Mouse (Mus musculus) heart, embryonic 14.5 days (tissue): ENCODE measurements at regions not wholly inside any gene's neighbourhood (a gene's known extent, or its start where the extent isn't known, plus 50 kb on each side); places are given as distances from the start of the nearest gene placed in this dataset.

Experiments used
- ATAC-seq: fragments of 200-750 bp; cut with Nextera tagmentation; 2 replicates; pipeline ENCODE4 v1.8.0; 2017; ENCODE audit warnings: low read depth, moderate TSS enrichment; ENCODE audit not compliant: insufficient number of reproducible peaks, insufficient read depth, low FRiP score
- H3K27ac ChIP-seq, 2 experiments: fragments of 200-500 bp in 1 of 2; fragments of 300-500 bp in 1 of 2; sonication (generic) in 1 of 2; replicated peaks in 1 of 2; 2 replicates each; pipeline ENCODE4 v1.5.1; 2012 to 2014; ENCODE audit warnings: low read depth in 2 of 2, low read length in 2 of 2, control low read depth in 1 of 2, mild to moderate bottlenecking in 1 of 2, mixed read lengths in 1 of 2; ENCODE audit not compliant: control insufficient read depth in 1 of 2, insufficient read depth in 1 of 2
- H3K27me3 ChIP-seq: fragments of 300-500 bp; sonication (generic); 2 replicates; pipeline ENCODE4 v1.6.1; 2014; ENCODE audit warnings: mild to moderate bottlenecking, low read length, control low read depth; ENCODE audit not compliant: control insufficient read depth, insufficient read depth
- H3K36me3 ChIP-seq: fragments of 300-500 bp; sonication (generic); 2 replicates; pipeline ENCODE4 v1.6.1; 2014; ENCODE audit warnings: mild to moderate bottlenecking, control low read depth, low read length, mixed read lengths; ENCODE audit not compliant: control insufficient read depth, insufficient read depth
- H3K4me1 ChIP-seq, 2 experiments: fragments of 200-500 bp in 1 of 2; fragments of 300-500 bp in 1 of 2; sonication (generic) in 1 of 2; 2 replicates each; pipeline ENCODE4 v1.6.1; 2012 to 2014; ENCODE audit warnings: low read length in 2 of 2, control low read depth in 1 of 2, mixed read lengths in 1 of 2; ENCODE audit not compliant: control insufficient read depth in 2 of 2, insufficient read depth in 2 of 2
- H3K4me2 ChIP-seq: fragments of 300-500 bp; sonication (generic); 2 replicates; pipeline ENCODE4 v1.6.1; 2014; ENCODE audit warnings: mild to moderate bottlenecking, low read length
- H3K4me3 ChIP-seq, 2 experiments: fragments of 200-500 bp in 1 of 2; fragments of 300-500 bp in 1 of 2; sonication (generic) in 1 of 2; 2 replicates each; pipeline ENCODE4 v1.5.1; 2012 to 2014; ENCODE audit warnings: low read length in 2 of 2, mild to moderate bottlenecking in 2 of 2, control low read depth in 1 of 2, low read depth in 1 of 2, moderate library complexity in 1 of 2; ENCODE audit not compliant: control insufficient read depth in 1 of 2, insufficient read depth in 1 of 2
- H3K9ac ChIP-seq: fragments of 300-500 bp; sonication (generic); 2 replicates; pipeline ENCODE4 v1.6.1; 2014; ENCODE audit warnings: mild to moderate bottlenecking, low read length
- H3K9me3 ChIP-seq: fragments of 300-500 bp; sonication (generic); 2 replicates; pipeline ENCODE4 v1.6.1; 2016; ENCODE audit warnings: low read length, control low read depth; ENCODE audit not compliant: control insufficient read depth
- WGBS: fragments of 180-500 bp; shearing (Covaris S2); extraction: QIAGEN DNeasy Blood & Tissue Kit; methylation state at CpG from one replicate; pipeline ENCODE4 v1.1.7; 2014; 5-methylcytosine and 5-hydroxymethylcytosine counted together

- Histone ChIP-seq H3K27ac (no peak overlapping the region), H3K4me3 (no peak overlapping the region), H3K9me3 (no peaks in the 10 kb centered on the region), H3K36me3 (no peaks in the 10 kb centered on the region), H3K4me1 (no peaks in the 10 kb centered on the region; a peak in 1 of 4 replicates), H3K4me2 (no peak overlapping the region), H3K9ac (no peak overlapping the region), H3K27me3 (no peaks in the 10 kb centered on the region)
- WGBS, result 88% methylated on average over 4 of the region's 4 CpGs
- ATAC-seq, result no peak
Observed at GRCm38 (mm10) chr1:73077156-73077555, 61.4 kb upstream of the Tnp1 start.

- H3K4me3 ChIP-seq, result no peak overlapping the region
- H3K36me3 ChIP-seq, result no peaks in the 10 kb centered on the region
- no peaks in the 10 kb centered on the region for H3K27me3 ChIP-seq
- H3K27ac ChIP-seq, result no peak overlapping the region
- 76% methylated on average over 6 of the region's 6 CpGs for WGBS
- H3K9me3 ChIP-seq, result no peaks in the 10 kb centered on the region
- no peak overlapping the region for H3K4me2 ChIP-seq
- no peaks in the 10 kb centered on the region; a peak in 1 of 4 replicates for H3K4me1 ChIP-seq
- H3K9ac ChIP-seq, result no peak overlapping the region
- ATAC-seq, result no peak
Observed at GRCm38 (mm10) chr1:73075699-73076373, 60.1 kb upstream of the Tnp1 start.

GRCm38 (mm10) chr1:73075159-73075558 is 59.5 kb upstream of the Tnp1 start:
- H3K4me1 ChIP-seq, result no peaks in the 10 kb centered on the region; a peak in 1 of 4 replicates
- H3K9me3 ChIP-seq, result no peaks in the 10 kb centered on the region
- H3K27ac ChIP-seq, result no peak overlapping the region
- 49% methylated on average over 2 of the region's 2 CpGs for WGBS
- H3K36me3 ChIP-seq, result no peaks in the 10 kb centered on the region
- no peaks in the 10 kb centered on the region for H3K27me3 ChIP-seq
- no peak for ATAC-seq
- no peak overlapping the region for H3K4me2 ChIP-seq
- H3K9ac ChIP-seq, result no peak overlapping the region
- no peak overlapping the region for H3K4me3 ChIP-seq

GRCm38 (mm10) chr1:73074525-73074924 is 58.8 kb upstream of the Tnp1 start:
- Histone ChIP-seq H3K4me2 (no peak overlapping the region), H3K4me1 (no peaks in the 10 kb centered on the region; a peak in 1 of 4 replicates), H3K27ac (no peak overlapping the region), H3K36me3 (no peaks in the 10 kb centered on the region), H3K27me3 (no peaks in the 10 kb centered on the region), H3K4me3 (no peak overlapping the region), H3K9me3 (no peaks in the 10 kb centered on the region), H3K9ac (no peak overlapping the region)
- ATAC-seq, result no peak
- WGBS, result 90% methylated on average over 3 of the region's 3 CpGs

- Histone ChIP-seq H3K4me2 (no peak overlapping the region), H3K9ac (no peak overlapping the region), H3K9me3 (no peaks in the 10 kb centered on the region), H3K4me1 (no peaks in the 10 kb centered on the region; a peak in 1 of 4 replicates), H3K36me3 (no peaks in the 10 kb centered on the region), H3K27ac (no peak overlapping the region), H3K27me3 (no peaks in the 10 kb centered on the region), H3K4me3 (no peak overlapping the region)
- ATAC-seq, result no peak
- 65% methylated on average over 5 of the region's 5 CpGs for WGBS
Observed at GRCm38 (mm10) chr1:73072237-73072904, 56.7 kb upstream of the Tnp1 start.

GRCm38 (mm10) chr1:73070126-73070525 is 54.4 kb upstream of the Tnp1 start:
- Histone ChIP-seq H3K9me3 (no peaks in the 10 kb centered on the region), H3K9ac (no peak overlapping the region), H3K4me3 (no peak overlapping the region), H3K36me3 (no peaks in the 10 kb centered on the region), H3K27ac (no peak overlapping the region), H3K4me2 (no peak overlapping the region), H3K4me1 (no peaks in the 10 kb centered on the region), H3K27me3 (no peaks in the 10 kb centered on the region)
- 60% methylated on average over 2 of the region's 2 CpGs for WGBS
- ATAC-seq, result no peak
